Mouse (Mus musculus) megakaryocyte-erythroid progenitor cell, adult 5 weeks (primary cell): ENCODE data around the gene Stkld1. TPM values are rescaled to one million over a fixed set of nuclear protein-coding genes. Genes with fewer than 3 reads are reported as not detected.

ENCODE experiments used
- polyA plus RNA-seq: library from polyadenylated mRNA; stranded (reverse); fragments of >175 nt; gene quantifications from 2 replicates; pipeline ENCODE4 v1.2.3, GENCODE M21; 2012

Gene Stkld1
- 0.22 and 0.30 TPM in 2 replicates for polyA plus RNA-seq

GRCm38 (mm10) chr2:26933304-26934055 lies at the start of gene Stkld1, which contains the start of gene Surf4:
Gene Stkld1 (plus strand): TSS chr2:26934047.
Gene Surf4 (minus strand): TSS chr2:26933928.

GRCm38 (mm10) chr2:26902467-26903220 lies 31.2 kb upstream of the Stkld1 start, which contains the start of gene Surf6:
Gene Surf6 (minus strand): TSS chr2:26902879.

DNA sequence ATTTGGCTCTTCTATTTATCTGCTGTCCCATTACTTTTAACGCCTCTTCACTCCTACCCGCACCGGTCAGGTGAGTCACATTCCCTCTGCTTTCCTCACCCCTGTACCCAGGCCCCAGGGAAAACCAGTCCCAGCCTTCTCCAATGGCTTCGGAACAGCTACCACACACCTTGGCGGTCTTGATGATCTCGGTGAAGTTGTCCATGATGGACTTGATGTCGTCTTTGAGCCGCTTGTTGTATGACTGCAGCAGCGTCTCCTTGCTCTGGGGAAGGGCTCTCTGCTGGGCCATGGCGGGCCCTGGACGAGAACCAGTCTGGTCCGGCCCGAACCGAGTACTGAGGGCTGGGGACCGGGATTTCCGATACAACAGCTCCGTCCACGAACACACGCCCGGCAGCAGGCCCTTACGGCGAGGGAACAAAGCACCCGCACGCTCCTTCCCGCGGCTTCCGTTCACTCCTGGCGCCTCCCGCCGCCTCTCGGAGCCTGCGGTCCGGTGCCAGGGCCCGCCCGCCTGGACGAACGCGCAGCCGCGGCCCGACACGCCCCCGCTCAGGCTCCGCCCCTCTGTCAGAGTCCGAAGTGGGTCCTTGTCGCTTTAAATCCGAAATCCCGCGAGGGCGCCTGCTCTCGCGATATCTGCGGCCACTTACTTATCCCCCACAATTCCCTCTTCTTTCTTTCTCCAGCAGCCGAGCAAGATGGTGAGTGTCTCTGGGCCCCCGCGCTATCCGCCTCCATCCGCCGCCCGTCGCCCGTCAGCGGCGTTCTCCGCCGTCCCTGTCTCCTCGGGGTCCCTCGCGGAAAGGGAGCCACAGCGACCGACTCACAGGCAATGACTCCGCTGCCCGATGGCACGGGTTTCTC lies 23.5 kb upstream of the Stkld1 start, which contains the start of the genes Med22 and Rpl7a:
Med22 (minus strand) TSS at position 554 of the 870 bp plus-strand sequence.
Rpl7a (plus strand) TSS at position 641 of the 870 bp plus-strand sequence.

GRCm38 (mm10) chr2:26915927-26916728 lies 17.7 kb upstream of the Stkld1 start, which contains the start of the genes Surf2 and Surf1:
Gene Surf2 (plus strand): TSS chr2:26916367.
Gene Surf1 (minus strand): TSS chr2:26916530.

DNA sequence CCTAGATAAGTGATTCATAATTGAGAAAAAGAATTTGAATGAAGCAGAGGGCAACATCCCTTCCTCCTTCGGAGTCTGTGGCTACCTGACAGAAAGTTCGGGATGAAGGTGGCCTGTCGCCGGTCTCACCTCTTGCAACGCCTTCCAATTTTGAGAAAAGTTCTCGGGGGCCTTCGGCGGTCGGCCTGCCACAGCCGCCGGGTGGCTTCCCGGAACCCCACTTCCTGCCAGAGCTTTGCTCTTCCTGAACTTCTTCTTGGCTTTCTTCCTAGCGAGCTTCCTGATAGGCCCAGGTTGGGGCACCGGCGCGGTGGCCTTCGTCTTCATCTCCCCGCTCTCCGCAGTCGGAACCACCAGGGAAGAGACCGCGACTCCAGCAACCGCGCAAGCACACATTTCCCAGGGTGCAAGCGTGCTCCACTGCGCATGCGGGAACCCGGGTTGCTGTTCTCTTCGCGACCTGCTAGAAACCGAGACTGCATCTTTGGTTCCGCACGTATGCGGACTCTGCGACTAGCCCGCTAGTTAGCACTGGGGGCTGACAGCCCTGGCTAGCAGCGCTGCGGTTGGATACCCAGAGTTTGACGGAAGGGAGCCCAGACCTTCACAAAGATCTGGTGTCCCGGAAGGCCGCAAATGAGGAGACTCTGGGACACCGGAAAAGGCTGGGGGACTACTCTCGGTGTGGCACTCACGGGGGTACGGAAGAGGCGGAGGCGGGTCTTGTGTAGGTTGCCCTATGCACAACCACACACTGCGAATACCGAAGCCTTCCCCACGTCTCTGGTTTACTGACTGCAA lies 30.3 kb downstream of the Stkld1 start, which contains the start of gene Rexo4:
Rexo4 (minus strand) TSS at position 464 of the 801 bp plus-strand sequence.

GRCm38 (mm10) chr2:26973116-26973515 lies 39.3 kb downstream of the Stkld1 start, which contains the start of gene Adamts13:
Gene Adamts13 (plus strand): TSS chr2:26973416.

Other genes with a start within 250 kb of the Stkld1 start
- not detected in 2 replicates for gene Abo, start 69.1 kb upstream of the Stkld1 start, polyA plus RNA-seq
- 30.5 and 44.3 TPM in 2 replicates for gene Surf6, start 31.2 kb upstream of the Stkld1 start, polyA plus RNA-seq
- 75.8 and 91.1 TPM in 2 replicates for gene Med22, start 23.4 kb upstream of the Stkld1 start, polyA plus RNA-seq
- 5,818 and 6,070 TPM in 2 replicates for gene Rpl7a, start 23.3 kb upstream of the Stkld1 start, polyA plus RNA-seq
- gene Surf2, start 17.7 kb upstream of the Stkld1 start, polyA plus RNA-seq: 6.4 and 9.5 TPM in 2 replicates
- 26.2 and 27.9 TPM in 2 replicates for gene Surf1, start 17.5 kb upstream of the Stkld1 start, polyA plus RNA-seq
- 149 and 184 TPM in 2 replicates for gene Surf4, start 119 bp upstream of the Stkld1 start, polyA plus RNA-seq
- gene Rexo4, start 30.3 kb downstream of the Stkld1 start, polyA plus RNA-seq: 132 and 133 TPM in 2 replicates
- gene Adamts13, start 39.4 kb downstream of the Stkld1 start, polyA plus RNA-seq: 0.12 and 0.45 TPM in 2 replicates
- 11.0 and 11.4 TPM in 2 replicates for gene Cacfd1, start 75.9 kb downstream of the Stkld1 start, polyA plus RNA-seq
- 10.4 and 13.4 TPM in 2 replicates for gene Slc2a6, start 94.0 kb downstream of the Stkld1 start, polyA plus RNA-seq
- not detected in 2 replicates for gene Mymk, start 138.1 kb downstream of the Stkld1 start, polyA plus RNA-seq
- not detected in 2 replicates for gene Adamtsl2, start 145.3 kb downstream of the Stkld1 start, polyA plus RNA-seq
- not detected in 2 replicates for gene Fam163b, start 208.4 kb downstream of the Stkld1 start, polyA plus RNA-seq
- not detected in 2 replicates for gene Dbh, start 231.2 kb downstream of the Stkld1 start, polyA plus RNA-seq